Mouse (Mus musculus): ENCODE data around the gene D430041D05Rik.

GRCm38 (mm10) chr2:104419411-104419810 lies 8.6 kb upstream of the D430041D05Rik start:
- TF ChIP-seq CTCF (conservative IDR thresholded peaks at IDR 0.05; ENCODE audit: low read length) (no peak), POU5F1 (IDR thresholded peaks at IDR 0.05; ENCODE audit: borderline replicate concordance, low read length) (no peak), NANOG (IDR thresholded peaks at IDR 0.05; ENCODE audit: borderline replicate concordance, low read length) (no peak)
